Mouse (Mus musculus): ENCODE results near the gene Sult5a1. TPM values are rescaled to one million over a fixed set of nuclear protein-coding genes. Genes with fewer than 3 reads are reported as not detected.

Sult5a1 gene
- total and polyA plus RNA-seq, 2 experiments = 29.8 to 154 TPM

DNA sequence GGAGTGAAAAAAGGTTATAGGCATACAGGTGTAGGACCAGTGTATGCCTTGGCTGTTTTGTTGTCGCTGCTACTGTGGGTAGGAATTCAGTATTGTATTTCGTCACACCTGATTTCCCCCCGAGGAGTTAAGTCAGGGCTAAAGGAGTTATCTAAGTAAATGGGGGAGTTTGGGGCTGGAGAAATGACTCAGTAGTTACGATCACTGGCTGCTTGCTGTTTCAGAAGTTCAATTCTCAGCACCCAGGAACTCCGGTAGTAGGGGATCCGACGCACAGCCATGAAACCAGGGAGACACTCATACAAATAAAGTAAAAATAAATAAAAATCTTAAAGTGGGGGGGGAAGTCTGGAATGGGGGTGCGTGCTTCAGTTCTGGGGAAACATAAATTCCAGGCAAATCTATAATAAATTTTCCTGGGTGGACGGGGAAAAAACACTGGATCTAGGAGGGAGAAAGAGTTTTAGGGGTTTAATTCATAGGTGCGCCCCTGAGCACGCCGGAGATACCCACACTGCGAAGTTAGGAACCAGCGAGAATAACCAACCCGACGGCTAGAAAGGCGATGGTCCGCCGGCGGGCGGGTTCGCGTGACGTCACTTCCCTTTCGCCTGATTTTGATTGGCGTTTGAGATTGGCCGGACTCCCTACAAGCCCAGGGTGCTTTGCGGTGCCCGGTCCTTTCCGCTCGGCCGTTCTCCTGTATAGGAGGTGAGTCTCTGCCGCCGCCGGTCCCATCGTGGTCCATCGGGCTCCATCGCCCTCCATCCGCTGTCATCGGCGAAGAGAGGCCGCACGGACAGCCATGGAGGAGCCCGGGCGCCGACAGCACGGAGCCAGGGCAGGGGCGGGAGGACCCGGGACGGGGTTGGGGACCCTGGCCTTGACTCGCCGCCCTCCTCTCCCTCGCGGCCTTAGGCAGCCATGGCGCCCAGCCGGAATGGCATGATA, 56.1 kb downstream of the Sult5a1 start, which contains the start of gene Rpl13:
Gene Rpl13 (plus strand): TSS at position 616 of the 951 bp plus-strand sequence.
- peaks cover 4% of the 10 kb centered on the region; the same call in 1 of the 2 replicates for H3K79me2 ChIP-seq (ENCODE audit: control insufficient read depth, insufficient read depth, low read length)
- TF ChIP-seq POLR2A (IDR thresholded peaks at IDR 0.05; ENCODE audit: extremely low read depth, insufficient read depth, low read length) = peak; percentile 86
- no peak for TF ChIP-seq CTCF (IDR thresholded peaks at IDR 0.05; ENCODE audit: low read depth, low read length)
- peaks cover 21% of the 10 kb centered on the region; the same call in 1 of the 2 replicates for H3K36me3 ChIP-seq (ENCODE audit: control insufficient read depth, insufficient read depth, low read length)
- no peaks in the 10 kb centered on the region for H3K27me3 ChIP-seq (ENCODE audit: control insufficient read depth, insufficient read depth, low read length)
- H3K9ac ChIP-seq (ENCODE audit: low read depth, low read length) = peak within 1 kb of the TSS; percentile 91
- 1% methylated on average over 55 of the region's 56 CpGs for WGBS
- DNase-seq (ENCODE audit: extremely low read depth, low read depth, low spot score) = peak; percentile 83
- peaks cover 11% of the 10 kb centered on the region for H3K4me1 ChIP-seq (ENCODE audit: control insufficient read depth, insufficient read depth, low read length)
- H3K27ac ChIP-seq (replicated peaks; ENCODE audit: insufficient read depth, low read depth, low read length) = peak within 1 kb of the TSS; percentile 43
- H3K4me3 ChIP-seq (ENCODE audit: insufficient read depth, low read depth, low read length) = peak within 1 kb of the TSS; percentile 68

- WGBS = 80% methylated on average over 4 of the region's 4 CpGs
- H3K36me3 ChIP-seq (ENCODE audit: control insufficient read depth, insufficient read depth, low read length) = peaks cover 21% of the 10 kb centered on the region; the same call in 1 of the 2 replicates
- H3K27ac ChIP-seq (replicated peaks; ENCODE audit: insufficient read depth, low read depth, low read length) = no peak overlapping the region
- DNase-seq (ENCODE audit: extremely low read depth, low read depth, low spot score) = no peak
- H3K9ac ChIP-seq (ENCODE audit: low read depth, low read length) = no peak overlapping the region
- no peaks in the 10 kb centered on the region for H3K27me3 ChIP-seq (ENCODE audit: control insufficient read depth, insufficient read depth, low read length)
- TF ChIP-seq CTCF (IDR thresholded peaks at IDR 0.05; ENCODE audit: low read depth, low read length) = no peak
- TF ChIP-seq POLR2A (IDR thresholded peaks at IDR 0.05; ENCODE audit: extremely low read depth, insufficient read depth, low read length) = no peak
- peaks cover 4% of the 10 kb centered on the region; the same call in 1 of the 2 replicates for H3K79me2 ChIP-seq (ENCODE audit: control insufficient read depth, insufficient read depth, low read length)
- no peak overlapping the region for H3K4me3 ChIP-seq (ENCODE audit: insufficient read depth, low read depth, low read length)
- peaks cover 11% of the 10 kb centered on the region for H3K4me1 ChIP-seq (ENCODE audit: control insufficient read depth, insufficient read depth, low read length)
Observed at GRCm38 (mm10) chr8:123101244-123101643, 56.9 kb downstream of the Sult5a1 start.

DNA sequence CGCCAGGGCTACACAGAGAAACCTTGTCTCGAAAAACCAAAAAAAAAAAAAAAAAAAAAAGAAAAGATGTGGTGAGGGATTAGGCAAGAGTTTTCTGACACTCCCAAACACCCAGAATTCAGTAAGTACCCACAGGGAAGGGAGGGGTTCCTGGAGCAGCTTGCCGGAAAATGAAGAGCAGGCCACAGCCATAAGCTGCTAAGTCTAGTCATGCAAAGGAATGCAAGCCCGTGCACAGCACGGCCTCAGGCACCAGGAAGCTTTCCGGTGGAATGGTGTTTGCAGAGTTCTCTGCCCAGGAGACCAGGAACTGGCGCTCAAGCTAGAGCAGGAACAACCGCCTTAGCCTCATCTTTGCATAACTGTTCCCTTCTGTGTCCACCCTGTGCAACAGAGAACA, 57.8 kb downstream of the Sult5a1 start:
- Histone ChIP-seq H3K27me3 (ENCODE audit: control insufficient read depth, insufficient read depth, low read length) (no peaks in the 10 kb centered on the region), H3K27ac (replicated peaks; ENCODE audit: insufficient read depth, low read depth, low read length) (no peak overlapping the region), H3K9ac (ENCODE audit: low read depth, low read length) (no peak overlapping the region), H3K36me3 (ENCODE audit: control insufficient read depth, insufficient read depth, low read length) (peaks cover 18% of the 10 kb centered on the region; the same call in 1 of the 2 replicates), H3K4me1 (ENCODE audit: control insufficient read depth, insufficient read depth, low read length) (peaks cover 11% of the 10 kb centered on the region), H3K4me3 (ENCODE audit: insufficient read depth, low read depth, low read length) (no peak overlapping the region), H3K79me2 (ENCODE audit: control insufficient read depth, insufficient read depth, low read length) (peaks cover 4% of the 10 kb centered on the region; the same call in 1 of the 2 replicates)
- DNase-seq (ENCODE audit: extremely low read depth, low read depth, low spot score) = no peak
- WGBS = 77% methylated on average over 8 of the region's 8 CpGs
- TF ChIP-seq CTCF (IDR thresholded peaks at IDR 0.05; ENCODE audit: low read depth, low read length) (no peak), POLR2A (IDR thresholded peaks at IDR 0.05; ENCODE audit: extremely low read depth, insufficient read depth, low read length) (no peak)

DNA sequence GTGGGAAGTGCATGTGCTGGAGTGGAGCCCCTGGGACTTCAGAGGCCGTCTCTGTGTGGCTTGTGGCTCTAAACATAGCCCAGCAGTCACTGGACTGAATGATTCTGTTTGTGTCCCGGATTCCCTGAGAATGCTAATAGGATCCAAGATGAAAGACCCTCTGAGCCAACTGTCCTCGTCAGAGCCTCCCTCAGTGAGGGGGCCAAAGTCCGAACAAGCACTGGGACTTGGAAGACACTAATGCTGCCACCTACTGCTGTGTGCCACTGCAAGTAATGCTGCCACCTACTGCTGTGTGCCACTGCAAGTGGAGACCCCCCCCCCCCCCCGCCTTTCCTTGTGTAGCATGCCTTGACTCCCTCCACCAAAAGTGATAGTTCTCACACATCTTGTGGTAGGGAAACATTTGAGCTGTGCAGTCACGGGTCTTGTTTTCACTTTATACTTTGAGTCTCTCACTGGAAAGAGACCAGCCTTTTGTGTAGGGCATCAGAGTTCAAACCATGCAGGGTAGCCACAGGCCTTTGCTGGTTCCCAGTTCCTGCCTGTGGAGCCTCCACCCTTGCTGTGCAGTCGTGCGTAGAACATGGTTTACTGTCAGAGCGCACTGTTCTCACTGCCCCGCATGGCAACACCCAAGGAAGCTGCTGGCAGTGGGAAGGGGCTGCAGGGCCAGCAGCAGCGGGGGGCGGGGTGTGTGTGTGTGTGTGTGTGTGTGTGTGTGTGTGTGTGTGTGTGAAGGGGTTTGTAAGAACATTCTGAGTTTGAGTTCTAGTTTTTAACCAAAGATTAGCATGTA, 60.1 kb downstream of the Sult5a1 start:
- H3K79me2 ChIP-seq (ENCODE audit: control insufficient read depth, insufficient read depth, low read length) = peaks cover 4% of the 10 kb centered on the region; the same call in 1 of the 2 replicates
- TF ChIP-seq POLR2A (IDR thresholded peaks at IDR 0.05; ENCODE audit: extremely low read depth, insufficient read depth, low read length) (no peak), CTCF (IDR thresholded peaks at IDR 0.05; ENCODE audit: low read depth, low read length) (0 out of 2 replicates have a peak, but pooled peaks have one; percentile 12)
- 0 out of 2 replicates have a peak, but pooled peaks cover 5% of the 10 kb centered on the region for H3K36me3 ChIP-seq (ENCODE audit: control insufficient read depth, insufficient read depth, low read length)
- H3K27ac ChIP-seq (replicated peaks; ENCODE audit: insufficient read depth, low read depth, low read length) = no peak overlapping the region; the same call in 1 of the 2 replicates
- H3K9ac ChIP-seq (ENCODE audit: low read depth, low read length) = no peak overlapping the region
- no peaks in the 10 kb centered on the region for H3K27me3 ChIP-seq (ENCODE audit: control insufficient read depth, insufficient read depth, low read length)
- no peak for DNase-seq (ENCODE audit: extremely low read depth, low read depth, low spot score)
- 72% methylated on average over 12 of the region's 12 CpGs for WGBS
- 0 out of 2 replicates have a peak, but pooled peaks cover 3% of the 10 kb centered on the region for H3K4me1 ChIP-seq (ENCODE audit: control insufficient read depth, insufficient read depth, low read length)
- no peak overlapping the region for H3K4me3 ChIP-seq (ENCODE audit: insufficient read depth, low read depth, low read length)

DNA sequence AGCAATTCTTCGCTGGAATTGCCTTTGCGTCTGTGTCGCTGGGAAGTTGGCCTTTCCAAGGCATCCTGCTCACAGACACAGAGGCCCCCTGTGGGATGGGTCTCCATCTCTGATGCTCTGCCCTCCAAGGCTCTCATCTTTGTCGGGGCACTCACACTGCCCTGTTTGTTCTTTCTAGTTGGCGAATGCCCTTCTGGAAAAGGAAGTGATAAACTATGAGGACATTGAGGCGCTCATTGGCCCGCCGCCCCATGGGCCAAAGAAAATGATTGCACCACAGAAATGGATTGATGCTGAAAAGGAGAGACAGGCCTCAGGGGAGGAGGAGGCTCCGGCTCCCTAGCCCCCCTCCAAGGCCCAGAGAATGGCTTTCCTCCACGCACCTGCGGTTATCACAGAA, 60.9 kb downstream of the Sult5a1 start:
- Histone ChIP-seq H3K27ac (replicated peaks; ENCODE audit: insufficient read depth, low read depth, low read length) (no peak overlapping the region), H3K4me1 (ENCODE audit: control insufficient read depth, insufficient read depth, low read length) (0 out of 2 replicates have a peak, but pooled peaks cover 2% of the 10 kb centered on the region), H3K9ac (ENCODE audit: low read depth, low read length) (no peak overlapping the region), H3K27me3 (ENCODE audit: control insufficient read depth, insufficient read depth, low read length) (no peaks in the 10 kb centered on the region), H3K4me3 (ENCODE audit: insufficient read depth, low read depth, low read length) (no peak overlapping the region), H3K36me3 (ENCODE audit: control insufficient read depth, insufficient read depth, low read length) (peaks cover 5% of the 10 kb centered on the region; the same call in 1 of the 2 replicates), H3K79me2 (ENCODE audit: control insufficient read depth, insufficient read depth, low read length) (no peaks in the 10 kb centered on the region)
- DNase-seq (ENCODE audit: extremely low read depth, low read depth, low spot score) = no peak
- TF ChIP-seq POLR2A (IDR thresholded peaks at IDR 0.05; ENCODE audit: extremely low read depth, insufficient read depth, low read length) = no peak
- TF ChIP-seq CTCF (IDR thresholded peaks at IDR 0.05; ENCODE audit: low read depth, low read length) = no peak
- WGBS = 70% methylated on average over 11 of the region's 11 CpGs

Other genes starting within 250 kb of the Sult5a1 start
- gene Ankrd11, start 116.0 kb downstream of the Sult5a1 start, total RNA-seq (2014; rRNA removed) = 22.1 and 28.0 TPM in 2 replicates
- gene Ankrd11, start 116.0 kb downstream of the Sult5a1 start, polyA plus RNA-seq (2012; rRNA removed) = 22.7 and 28.3 TPM in 2 replicates
- gene Spg7, start 95.4 kb downstream of the Sult5a1 start, total RNA-seq (2014; rRNA removed) = 27.4 and 29.5 TPM in 2 replicates
- gene Spg7, start 95.4 kb downstream of the Sult5a1 start, polyA plus RNA-seq (2012; rRNA removed) = 62.4 and 81.4 TPM in 2 replicates
- gene Rpl13, start 56.0 kb downstream of the Sult5a1 start, total RNA-seq (2014; rRNA removed) = 764 and 919 TPM in 2 replicates
- gene Rpl13, start 56.0 kb downstream of the Sult5a1 start, polyA plus RNA-seq (2012; rRNA removed) = 634 and 769 TPM in 2 replicates
- gene Cpne7, start 40.9 kb downstream of the Sult5a1 start, total RNA-seq (2014; rRNA removed) = 0.07 and 0.09 TPM in 2 replicates
- 0.09 and 0.28 TPM in 2 replicates for gene Cpne7, start 40.9 kb downstream of the Sult5a1 start, polyA plus RNA-seq (2012; rRNA removed)
- gene Dpep1, start 27.9 kb upstream of the Sult5a1 start, total RNA-seq (2014; rRNA removed) = 0.55 and 0.74 TPM in 2 replicates
- gene Dpep1, start 27.9 kb upstream of the Sult5a1 start, polyA plus RNA-seq (2012; rRNA removed) = 0.45 and 1.8 TPM in 2 replicates
- gene Chmp1a, start 54.4 kb upstream of the Sult5a1 start, total RNA-seq (2014; rRNA removed) = 51.5 and 58.5 TPM in 2 replicates
- gene Chmp1a, start 54.4 kb upstream of the Sult5a1 start, polyA plus RNA-seq (2012; rRNA removed) = 67.1 and 67.7 TPM in 2 replicates
- 0.28 and 0.34 TPM in 2 replicates for gene Spata33, start 54.5 kb upstream of the Sult5a1 start, total RNA-seq (2014; rRNA removed)
- gene Spata33, start 54.5 kb upstream of the Sult5a1 start, polyA plus RNA-seq (2012; rRNA removed) = 0.13 and 0.61 TPM in 2 replicates
- 16.9 and 18.2 TPM in 2 replicates for gene Cdk10, start 66.5 kb upstream of the Sult5a1 start, total RNA-seq (2014; rRNA removed)
- 29.8 and 45.1 TPM in 2 replicates for gene Cdk10, start 66.5 kb upstream of the Sult5a1 start, polyA plus RNA-seq (2012; rRNA removed)
- 16.8 and 18.1 TPM in 2 replicates for gene Spata2l, start 77.9 kb upstream of the Sult5a1 start, total RNA-seq (2014; rRNA removed)
- gene Spata2l, start 77.9 kb upstream of the Sult5a1 start, polyA plus RNA-seq (2012; rRNA removed) = 27.3 and 41.2 TPM in 2 replicates
- 21.3 and 26.3 TPM in 2 replicates for gene Zfp276, start 95.9 kb upstream of the Sult5a1 start, total RNA-seq (2014; rRNA removed)
- gene Zfp276, start 95.9 kb upstream of the Sult5a1 start, polyA plus RNA-seq (2012; rRNA removed) = 17.7 and 24.5 TPM in 2 replicates
- gene Vps9d1, start 96.0 kb upstream of the Sult5a1 start, total RNA-seq (2014; rRNA removed) = 5.6 and 6.6 TPM in 2 replicates
- gene Vps9d1, start 96.0 kb upstream of the Sult5a1 start, polyA plus RNA-seq (2012; rRNA removed) = 40.9 and 48.8 TPM in 2 replicates
- 0.94 and 1.8 TPM in 2 replicates for gene Fanca, start 160.3 kb upstream of the Sult5a1 start, total RNA-seq (2014; rRNA removed)
- 0.88 and 1.1 TPM in 2 replicates for gene Fanca, start 160.3 kb upstream of the Sult5a1 start, polyA plus RNA-seq (2012; rRNA removed)
- gene Spire2, start 174.4 kb upstream of the Sult5a1 start, total RNA-seq (2014; rRNA removed) = under 0.01 and 0.07 TPM in 2 replicates
- 0.13 TPM in 1 of 2 replicates, not detected in the other for gene Spire2, start 174.4 kb upstream of the Sult5a1 start, polyA plus RNA-seq (2012; rRNA removed)
- gene Tcf25, start 215.4 kb upstream of the Sult5a1 start, total RNA-seq (2014; rRNA removed) = 86.7 and 94.3 TPM in 2 replicates
- 83.8 and 117 TPM in 2 replicates for gene Tcf25, start 215.4 kb upstream of the Sult5a1 start, polyA plus RNA-seq (2012; rRNA removed)
- not detected in 2 replicates for gene Mc1r, start 248.8 kb upstream of the Sult5a1 start, total RNA-seq (2014; rRNA removed)
- not detected in 2 replicates for gene Mc1r, start 248.8 kb upstream of the Sult5a1 start, polyA plus RNA-seq (2012; rRNA removed)

Data from liver, adult 2 months (tissue).